Mouse (Mus musculus) thymus, adult 2 months (tissue): ENCODE results near the gene Erc2. TPM values are rescaled to one million over a fixed set of nuclear protein-coding genes. Genes with fewer than 3 reads are reported as not detected.

Experiments used
- DNase-seq: peaks from one replicate; pipeline ENCODE4 v3.0.0; 2021
- H3K27ac ChIP-seq: fragments of 200-500 bp; 2 replicates; pipeline ENCODE4 v1.5.1; 2012; ENCODE audit warnings: low read length, control low read depth; ENCODE audit not compliant: control insufficient read depth, insufficient read depth
- H3K27me3 ChIP-seq: fragments of 200-500 bp; 2 replicates; pipeline ENCODE4 v1.6.1; 2012; ENCODE audit warnings: mild to moderate bottlenecking, low read length, moderate library complexity, mixed read lengths; ENCODE audit not compliant: control insufficient read depth, insufficient read depth
- H3K36me3 ChIP-seq: fragments of 200-500 bp; 2 replicates; pipeline ENCODE4 v1.6.1; 2012; ENCODE audit warnings: mild to moderate bottlenecking, low read length, moderate library complexity; ENCODE audit not compliant: control insufficient read depth, insufficient read depth
- H3K4me1 ChIP-seq: fragments of 200-500 bp; replicated peaks from 2 replicates; pipeline ENCODE4 v1.6.1; 2012; ENCODE audit warnings: low read length; ENCODE audit not compliant: control insufficient read depth, insufficient read depth
- H3K4me3 ChIP-seq: fragments of 200-500 bp; 2 replicates; pipeline ENCODE4 v1.5.1; 2012; ENCODE audit warnings: mild to moderate bottlenecking, low read length, control low read depth, moderate library complexity; ENCODE audit not compliant: control insufficient read depth, insufficient read depth
- CTCF ChIP-seq: fragments of 200-500 bp; IDR thresholded peaks from 2 replicates; pipeline ENCODE4 v1.5.1; 2012; ENCODE audit warnings: mild to moderate bottlenecking, control low read depth, low read length, moderate library complexity, borderline replicate concordance; ENCODE audit not compliant: control insufficient read depth, poor library complexity, insufficient read depth; ENCODE audit errors: extremely low read depth
- POLR2A ChIP-seq: fragments of 200-500 bp; IDR thresholded peaks from 2 replicates; pipeline ENCODE4 v1.6.1; 2012; ENCODE audit warnings: mild to moderate bottlenecking, low read length, control low read depth, moderate library complexity; ENCODE audit not compliant: control insufficient read depth, poor library complexity, insufficient read depth; ENCODE audit errors: extremely low read depth
- WGBS: fragments of 180-500 bp; shearing (Covaris S2); methylation state at CpG from one replicate; pipeline ENCODE4 v1.1.7; 2018; 5-methylcytosine and 5-hydroxymethylcytosine counted together
- polyA plus RNA-seq: library from polyadenylated mRNA; depleted of rRNA; stranded (reverse); fragments of >200 nt; gene quantifications from 2 replicates; pipeline ENCODE4 v1.2.3, GENCODE M21; 2012

The Erc2 gene
- polyA plus RNA-seq, 1 experiment: 0.18 TPM

DNA sequence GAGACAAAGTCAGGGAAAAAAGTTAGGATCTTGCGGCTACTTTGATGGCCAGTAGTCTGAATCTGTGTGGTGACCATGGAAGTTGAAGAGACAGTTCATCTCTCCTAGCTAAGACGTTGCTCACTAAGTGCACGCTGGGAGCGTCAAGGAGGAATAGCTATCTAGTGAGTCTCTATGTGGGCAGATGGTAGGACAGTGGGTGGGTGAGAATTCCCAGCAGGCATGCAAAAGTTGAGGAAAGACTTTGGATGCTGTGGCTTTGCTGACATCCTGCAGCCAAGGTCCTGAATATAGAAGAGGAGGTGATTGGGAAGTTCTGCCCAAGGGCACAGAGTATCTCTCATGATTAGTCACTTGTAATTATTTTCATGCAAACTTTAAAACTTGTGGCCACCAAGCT lies 162.6 kb downstream of the Erc2 start:
- Histone ChIP-seq H3K4me1 (no peaks in the 10 kb centered on the region), H3K27me3 (no peaks in the 10 kb centered on the region), H3K27ac (no peak overlapping the region), H3K36me3 (no peaks in the 10 kb centered on the region), H3K4me3 (no peak overlapping the region)
- DNase-seq: no peak
- TF ChIP-seq CTCF (no peak), POLR2A (no peak)
- 99% methylated on average over 4 of the region's 4 CpGs for WGBS

DNA sequence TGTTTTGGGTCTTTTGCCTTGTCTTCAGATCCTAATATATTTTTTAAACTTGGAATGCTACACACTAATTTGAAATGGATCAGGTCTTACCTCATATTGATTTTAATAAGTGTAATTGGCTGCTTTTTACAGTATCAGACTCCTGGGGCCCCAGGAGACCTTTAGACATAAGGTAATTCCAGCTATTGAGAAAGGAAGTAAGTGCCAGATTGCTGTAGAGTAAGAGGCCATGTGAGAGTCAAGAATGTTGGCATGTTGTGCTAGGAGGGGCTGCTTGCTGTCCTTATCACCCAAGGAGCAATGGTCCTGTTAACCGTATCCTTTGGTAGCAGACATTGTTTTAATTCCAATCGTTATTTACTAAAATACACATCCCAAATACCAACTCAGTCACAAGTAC lies 163.3 kb downstream of the Erc2 start:
- Histone ChIP-seq H3K27ac (no peak overlapping the region), H3K4me3 (no peak overlapping the region), H3K4me1 (no peaks in the 10 kb centered on the region), H3K36me3 (no peaks in the 10 kb centered on the region), H3K27me3 (no peaks in the 10 kb centered on the region)
- WGBS: 98% methylated on average over 2 of the region's 2 CpGs
- no peak for TF ChIP-seq CTCF
- TF ChIP-seq POLR2A: no peak
- DNase-seq: no peak

DNA sequence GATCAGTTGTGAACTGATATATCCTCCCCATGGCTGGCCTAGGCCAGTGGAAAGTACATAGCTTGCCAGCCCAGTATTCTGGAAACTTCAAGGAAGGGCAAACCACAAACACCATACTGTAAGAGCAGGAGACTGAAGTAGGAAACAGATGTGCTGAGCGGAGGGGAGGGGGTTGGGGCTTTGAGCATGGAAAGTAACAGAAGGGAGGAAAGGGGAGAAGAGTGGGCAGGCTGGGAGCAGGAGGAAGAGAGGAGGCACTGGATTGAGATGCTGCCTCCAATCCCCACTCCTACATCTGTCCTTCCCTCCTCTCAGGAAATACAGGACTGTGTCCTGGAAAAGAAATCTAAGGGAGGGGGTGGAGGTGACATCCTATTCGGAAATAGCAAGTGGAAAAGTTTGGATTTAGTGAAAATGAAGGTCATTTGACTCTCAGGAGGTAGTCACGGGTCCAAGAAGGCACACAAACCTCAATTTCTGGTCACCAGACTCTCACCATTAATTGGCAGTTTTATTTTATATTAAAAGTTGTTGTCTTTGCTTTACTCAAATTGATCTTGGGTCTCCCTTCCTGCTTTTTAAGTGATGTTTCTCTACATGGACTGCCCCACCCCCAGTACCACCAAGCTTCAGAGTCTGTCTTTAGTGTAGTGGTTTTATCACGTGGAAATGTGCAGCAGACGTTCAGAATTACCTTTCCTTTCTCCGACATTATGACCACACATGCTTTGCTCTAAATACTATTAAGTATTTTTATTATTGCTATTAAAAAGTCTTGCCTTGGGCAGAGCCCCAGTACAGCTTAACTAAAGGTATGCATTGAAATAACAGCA lies 167.1 kb downstream of the Erc2 start:
- Histone ChIP-seq H3K4me3 (no peak overlapping the region), H3K27me3 (no peaks in the 10 kb centered on the region), H3K4me1 (no peaks in the 10 kb centered on the region), H3K27ac (no peak overlapping the region), H3K36me3 (no peaks in the 10 kb centered on the region)
- DNase-seq: no peak
- no peak for TF ChIP-seq CTCF
- TF ChIP-seq POLR2A: no peak
- 25% methylated on average over 6 of the region's 6 CpGs for WGBS

DNA sequence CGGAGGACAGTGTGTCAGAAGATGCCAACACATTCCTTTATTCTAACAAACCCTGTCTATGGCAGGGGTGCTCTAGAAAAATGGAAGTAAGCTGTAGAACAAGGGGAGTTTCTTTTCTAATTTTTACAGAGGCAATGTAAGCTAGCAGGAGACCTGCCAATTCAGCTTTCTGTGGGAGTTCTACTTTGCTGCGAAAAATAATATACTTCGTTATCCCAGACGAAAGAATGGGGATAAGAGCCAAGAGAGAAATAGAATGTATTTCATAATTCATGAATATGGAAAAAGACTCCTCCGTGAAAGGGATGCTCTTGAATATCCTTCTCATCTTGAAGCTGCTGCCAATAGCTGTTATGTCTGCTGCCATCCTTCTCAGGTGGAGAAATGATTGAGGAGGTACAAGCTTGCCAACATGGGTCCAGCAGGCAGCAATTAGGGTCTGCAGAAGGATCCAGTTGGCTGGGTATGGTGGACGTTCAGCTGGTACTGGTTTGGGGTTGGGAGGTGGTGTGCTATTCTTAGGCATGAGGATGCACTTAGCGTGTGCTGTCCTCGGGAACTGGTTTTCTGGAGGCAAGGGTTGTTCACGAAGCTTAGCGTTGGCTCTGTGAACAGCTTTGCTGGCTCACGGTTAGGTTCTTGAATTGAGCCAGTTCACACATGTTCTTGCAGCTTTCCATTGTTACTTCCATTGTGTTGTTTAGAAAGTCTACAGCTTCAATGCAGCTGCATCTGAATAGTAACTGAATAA lies 176.1 kb downstream of the Erc2 start:
- DNase-seq: no peak
- WGBS: 96% methylated on average over 11 of the region's 11 CpGs
- Histone ChIP-seq H3K4me1 (no peaks in the 10 kb centered on the region), H3K36me3 (no peaks in the 10 kb centered on the region), H3K27me3 (no peaks in the 10 kb centered on the region), H3K4me3 (no peak overlapping the region), H3K27ac (no peak overlapping the region)
- no peak for TF ChIP-seq POLR2A
- TF ChIP-seq CTCF: no peak

DNA sequence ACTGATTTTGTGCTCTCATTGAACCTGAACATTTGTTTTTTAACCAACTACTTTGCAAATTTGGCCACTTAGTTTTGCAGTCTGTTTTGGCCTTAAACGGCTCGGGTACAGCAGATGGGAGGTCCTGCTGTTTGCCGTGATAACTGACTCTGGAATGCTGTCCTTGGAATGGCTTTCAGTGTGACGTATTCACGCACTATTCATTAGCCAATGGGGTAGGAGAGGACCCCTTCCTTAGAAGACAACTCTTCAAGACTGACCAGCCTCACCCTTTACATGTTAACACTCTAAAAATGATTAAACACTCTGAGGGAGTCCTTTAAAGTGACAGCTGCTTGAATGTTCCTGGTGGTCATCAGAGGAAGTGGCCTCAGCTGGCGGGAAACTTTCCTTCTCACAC lies 178.5 kb downstream of the Erc2 start:
- Histone ChIP-seq H3K27me3 (no peaks in the 10 kb centered on the region), H3K36me3 (no peaks in the 10 kb centered on the region), H3K4me1 (no peaks in the 10 kb centered on the region), H3K4me3 (no peak overlapping the region), H3K27ac (no peak overlapping the region)
- no peak for TF ChIP-seq CTCF
- no peak for TF ChIP-seq POLR2A
- WGBS: 96% methylated on average over 6 of the region's 6 CpGs
- no peak for DNase-seq

DNA sequence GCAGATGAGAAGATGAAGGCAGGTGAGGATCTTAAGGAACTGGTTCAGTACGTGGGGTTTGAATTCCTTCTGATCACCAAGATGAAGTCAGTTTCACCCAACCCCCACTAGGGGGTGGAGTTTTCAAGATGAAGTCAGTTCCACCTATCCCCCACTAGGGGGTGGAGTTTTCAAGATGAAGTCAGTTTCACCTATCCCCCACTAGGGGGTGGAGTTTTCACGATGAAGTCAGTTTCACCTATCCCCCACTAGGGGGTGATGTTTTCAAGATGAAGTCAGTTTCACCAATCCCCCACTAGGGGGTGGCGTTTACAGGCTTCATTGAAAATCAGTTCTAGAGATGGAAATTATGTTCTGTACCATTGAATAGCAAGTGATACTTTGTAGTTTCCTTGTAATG lies 181.7 kb downstream of the Erc2 start:
- TF ChIP-seq POLR2A: no peak
- TF ChIP-seq CTCF: no peak
- Histone ChIP-seq H3K4me3 (no peak overlapping the region), H3K27ac (no peak overlapping the region), H3K4me1 (no peaks in the 10 kb centered on the region), H3K27me3 (no peaks in the 10 kb centered on the region), H3K36me3 (no peaks in the 10 kb centered on the region)
- DNase-seq: no peak
- 94% methylated on average over 3 of the region's 3 CpGs for WGBS

DNA sequence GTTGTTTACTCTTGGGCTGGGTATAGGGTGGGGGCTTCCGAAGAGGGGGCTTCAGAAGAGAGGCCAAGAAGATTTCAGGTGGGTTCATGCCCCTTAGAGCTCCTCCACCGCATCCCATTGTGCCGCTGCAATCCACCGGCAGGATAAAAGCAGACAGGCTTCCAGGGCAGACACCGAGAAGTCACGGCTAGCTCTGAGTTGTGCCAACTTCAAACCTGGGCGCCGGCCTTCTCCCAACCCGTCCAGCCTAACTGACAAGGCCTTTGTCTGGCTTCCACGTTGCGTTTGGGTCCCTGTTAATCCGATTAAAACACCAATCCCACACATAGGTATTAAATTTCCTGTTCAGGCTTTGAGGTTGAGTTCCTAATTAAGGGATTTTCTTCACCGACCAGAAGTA lies 182.8 kb downstream of the Erc2 start:
- 96% methylated on average over 13 of the region's 13 CpGs for WGBS
- H3K4me1 ChIP-seq: no peaks in the 10 kb centered on the region
- TF ChIP-seq CTCF (no peak), POLR2A (no peak)
- H3K4me3 ChIP-seq: no peak overlapping the region
- DNase-seq: no peak
- no peak overlapping the region for H3K27ac ChIP-seq
- H3K36me3 ChIP-seq: no peaks in the 10 kb centered on the region
- no peaks in the 10 kb centered on the region for H3K27me3 ChIP-seq
